Mouse (Mus musculus): ENCODE results near the gene Unc5b. TPM values are rescaled to one million over a fixed set of nuclear protein-coding genes. Genes with fewer than 3 reads are reported as not detected.

The Unc5b gene
- polyA plus RNA-seq, 1 experiment from 2014 or later = 15.6 TPM

DNA sequence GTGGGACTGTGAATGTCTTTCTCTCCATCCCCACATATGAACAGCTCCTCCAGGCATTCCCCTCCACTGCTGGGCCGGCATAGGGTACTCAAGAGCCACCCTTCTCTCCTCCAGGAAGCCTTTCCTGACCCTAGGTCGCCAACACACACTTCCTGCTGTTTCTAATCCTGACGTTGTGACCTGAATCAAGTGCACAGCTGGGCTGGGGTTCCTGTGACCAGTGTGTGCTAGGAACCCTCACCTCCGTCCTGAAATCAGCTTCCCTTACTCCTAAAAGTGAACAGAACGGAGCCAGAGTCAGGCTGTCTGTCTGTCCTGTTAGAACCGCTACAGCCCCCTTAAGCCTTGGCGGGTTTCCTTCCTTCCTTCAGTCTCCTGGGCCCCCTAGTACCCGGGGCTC is 7.6 kb downstream of the Unc5b start:
- H3K36me3 ChIP-seq (ENCODE audit: control insufficient read depth, insufficient read depth, low read length) = no peaks in the 10 kb centered on the region
- no peak for ATAC-seq (replicated peaks; ENCODE audit: insufficient number of reproducible peaks, low FRiP score, low TSS enrichment)
- H3K9me3 ChIP-seq (replicated peaks; ENCODE audit: control insufficient read depth, low read length) = no peaks in the 10 kb centered on the region
- H3K9ac ChIP-seq (ENCODE audit: low read depth, low read length) = peak overlapping the region; percentile 54
- peak overlapping the region; percentile 78 for H3K27ac ChIP-seq (ENCODE audit: low read depth, low read length)
- H3K4me3 ChIP-seq (ENCODE audit: low read depth, low read length) = no peak overlapping the region
- H3K27me3 ChIP-seq (ENCODE audit: control insufficient read depth, insufficient read depth, low read length) = no peaks in the 10 kb centered on the region
- peaks cover 95% of the 10 kb centered on the region for H3K4me1 ChIP-seq (ENCODE audit: control insufficient read depth, insufficient read depth, low read length)
- 25% methylated on average over 8 of the region's 8 CpGs for WGBS (ENCODE audit: insufficient replicate concordance)
- H3K4me2 ChIP-seq = peak overlapping the region; percentile 90

DNA sequence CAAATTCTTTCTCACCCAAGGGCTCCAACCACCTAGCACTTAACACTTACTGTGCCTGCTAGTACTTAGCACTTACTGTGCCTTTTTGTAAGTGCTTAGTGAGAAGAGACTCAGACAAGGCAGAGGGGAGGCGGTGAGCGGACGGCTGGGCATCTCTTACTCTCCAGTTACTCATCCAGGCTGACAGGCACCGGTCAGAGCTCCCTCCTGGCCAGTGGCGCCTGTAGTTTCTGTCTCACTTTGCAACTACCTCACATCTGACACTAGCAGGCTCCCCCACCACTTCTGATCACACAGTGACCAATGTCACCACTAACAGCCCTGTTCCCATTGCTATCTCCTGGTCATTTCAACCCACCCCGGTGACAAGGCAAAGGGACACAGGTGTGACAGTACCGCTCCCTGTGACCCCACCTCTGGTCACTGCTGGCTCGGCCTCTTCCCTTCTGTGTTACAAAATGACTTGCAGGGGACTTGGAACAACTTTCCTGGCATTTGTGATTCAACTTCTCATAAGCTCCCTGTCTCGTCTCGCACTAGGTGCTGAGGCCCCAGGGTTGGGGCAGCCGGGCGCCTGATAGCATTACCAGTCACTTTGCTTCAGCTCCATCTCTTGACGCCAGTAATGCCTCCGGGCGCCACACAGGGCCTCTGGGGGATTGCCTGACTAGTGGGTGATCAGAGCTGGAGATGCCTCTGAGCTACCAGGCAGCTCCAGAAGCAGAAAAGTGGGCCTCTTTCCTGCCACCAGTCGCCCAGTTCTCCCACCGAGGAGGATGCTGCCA is 8.5 kb downstream of the Unc5b start:
- peak overlapping the region; percentile 78 for H3K27ac ChIP-seq (ENCODE audit: low read depth, low read length)
- H3K36me3 ChIP-seq (ENCODE audit: control insufficient read depth, insufficient read depth, low read length) = no peaks in the 10 kb centered on the region
- H3K9ac ChIP-seq (ENCODE audit: low read depth, low read length) = peak overlapping the region; percentile 54
- no peak for ATAC-seq (replicated peaks; ENCODE audit: insufficient number of reproducible peaks, low FRiP score, low TSS enrichment)
- H3K4me3 ChIP-seq (ENCODE audit: low read depth, low read length) = no peak overlapping the region
- peaks cover 96% of the 10 kb centered on the region for H3K4me1 ChIP-seq (ENCODE audit: control insufficient read depth, insufficient read depth, low read length)
- H3K4me2 ChIP-seq = peak overlapping the region; percentile 90
- H3K9me3 ChIP-seq (replicated peaks; ENCODE audit: control insufficient read depth, low read length) = no peaks in the 10 kb centered on the region
- 41% methylated on average over 17 of the region's 17 CpGs for WGBS (ENCODE audit: insufficient replicate concordance)
- no peaks in the 10 kb centered on the region for H3K27me3 ChIP-seq (ENCODE audit: control insufficient read depth, insufficient read depth, low read length)

DNA sequence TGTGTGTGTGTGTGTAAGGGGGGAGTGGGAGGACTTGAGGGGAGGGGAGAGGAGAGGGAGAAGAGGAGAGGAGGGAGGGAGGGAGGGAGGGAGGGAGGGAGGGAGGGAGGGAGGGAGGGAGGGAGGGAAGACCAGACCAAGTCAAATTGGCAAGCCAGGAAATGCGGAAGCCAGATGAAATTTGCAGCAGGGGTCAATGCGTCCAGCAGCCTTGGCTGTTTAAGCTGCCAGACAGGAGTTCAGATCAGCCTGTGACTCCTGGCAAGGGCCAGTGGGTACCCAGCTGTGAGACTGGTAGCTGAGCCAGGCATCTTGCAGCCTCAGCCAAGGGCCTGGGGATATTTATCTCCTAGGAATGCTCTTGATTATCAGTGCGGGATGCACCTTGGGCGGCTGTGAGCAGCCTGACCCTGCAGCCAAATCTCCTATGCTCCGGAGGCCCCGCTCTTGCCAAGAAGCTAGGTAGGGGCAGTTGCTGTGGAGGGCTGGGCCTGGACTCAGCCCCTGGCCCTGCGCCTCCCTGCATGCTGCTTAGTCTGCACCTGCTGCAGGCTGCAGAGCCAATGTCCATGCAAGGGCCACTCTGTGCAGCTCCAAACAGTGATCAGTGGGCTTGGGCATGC is 9.5 kb downstream of the Unc5b start:
- 24% methylated on average over 7 of the region's 7 CpGs for WGBS (ENCODE audit: insufficient replicate concordance)
- Histone ChIP-seq H3K4me3 (ENCODE audit: low read depth, low read length) (no peak overlapping the region), H3K4me2 (peak overlapping the region; percentile 90), H3K27me3 (ENCODE audit: control insufficient read depth, insufficient read depth, low read length) (no peaks in the 10 kb centered on the region), H3K36me3 (ENCODE audit: control insufficient read depth, insufficient read depth, low read length) (no peaks in the 10 kb centered on the region), H3K9ac (ENCODE audit: low read depth, low read length) (peak overlapping the region; percentile 36), H3K9me3 (replicated peaks; ENCODE audit: control insufficient read depth, low read length) (no peaks in the 10 kb centered on the region), H3K27ac (ENCODE audit: low read depth, low read length) (peak overlapping the region; percentile 78), H3K4me1 (ENCODE audit: control insufficient read depth, insufficient read depth, low read length) (peaks cover 96% of the 10 kb centered on the region)
- ATAC-seq (replicated peaks; ENCODE audit: insufficient number of reproducible peaks, low FRiP score, low TSS enrichment) = no peak

DNA sequence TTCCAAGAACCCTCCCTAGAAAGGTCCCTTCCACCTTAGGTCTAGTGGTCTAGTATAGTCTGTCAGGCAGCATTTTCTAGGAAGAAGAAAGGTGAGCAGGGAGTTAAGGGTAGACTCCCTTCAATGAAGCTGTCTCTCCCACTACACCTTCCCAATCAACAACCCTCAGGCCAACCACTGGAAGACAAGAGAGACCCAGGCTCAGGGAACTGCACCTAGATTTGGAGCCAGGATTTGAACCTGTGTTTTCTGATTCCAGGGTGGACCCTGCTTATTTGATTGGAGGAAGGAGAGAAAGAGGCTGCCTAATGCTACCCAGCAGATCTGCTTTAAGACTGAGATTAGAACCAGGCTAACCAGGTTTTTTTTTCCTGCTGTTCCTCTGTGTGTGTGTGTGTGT is 10.1 kb downstream of the Unc5b start:
- H3K9me3 ChIP-seq (replicated peaks; ENCODE audit: control insufficient read depth, low read length) = no peaks in the 10 kb centered on the region
- peaks cover 96% of the 10 kb centered on the region for H3K4me1 ChIP-seq (ENCODE audit: control insufficient read depth, insufficient read depth, low read length)
- no peaks in the 10 kb centered on the region for H3K27me3 ChIP-seq (ENCODE audit: control insufficient read depth, insufficient read depth, low read length)
- H3K4me3 ChIP-seq (ENCODE audit: low read depth, low read length) = no peak overlapping the region
- ATAC-seq (replicated peaks; ENCODE audit: insufficient number of reproducible peaks, low FRiP score, low TSS enrichment) = no peak
- H3K27ac ChIP-seq (ENCODE audit: low read depth, low read length) = peak overlapping the region; percentile 12; the same call in 1 of the 2 replicates
- H3K9ac ChIP-seq (ENCODE audit: low read depth, low read length) = no peak overlapping the region
- no peaks in the 10 kb centered on the region for H3K36me3 ChIP-seq (ENCODE audit: control insufficient read depth, insufficient read depth, low read length)
- H3K4me2 ChIP-seq = no peak overlapping the region

DNA sequence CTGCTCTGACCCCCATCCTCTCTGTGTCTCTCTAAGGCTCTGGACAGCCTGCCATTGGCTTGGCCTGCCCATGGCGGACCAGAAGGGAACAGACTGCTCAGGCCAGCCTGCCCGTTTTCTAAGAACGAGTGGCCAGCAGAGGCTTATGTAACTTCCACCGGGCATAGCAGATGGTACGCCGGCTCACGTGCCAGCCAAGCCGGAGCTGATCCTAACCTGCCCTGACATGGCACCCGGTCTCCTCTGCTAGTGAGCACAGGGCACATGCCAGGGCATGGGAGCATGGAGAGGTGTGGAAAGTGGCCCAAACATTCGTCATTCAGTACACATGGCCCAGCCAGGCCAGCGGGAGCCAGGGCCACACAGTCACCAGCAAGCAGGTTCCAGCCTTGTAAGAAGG is 10.8 kb downstream of the Unc5b start:
- no peaks in the 10 kb centered on the region for H3K27me3 ChIP-seq (ENCODE audit: control insufficient read depth, insufficient read depth, low read length)
- H3K9ac ChIP-seq (ENCODE audit: low read depth, low read length) = peak overlapping the region; percentile 35
- no peak for ATAC-seq (replicated peaks; ENCODE audit: insufficient number of reproducible peaks, low FRiP score, low TSS enrichment)
- H3K9me3 ChIP-seq (replicated peaks; ENCODE audit: control insufficient read depth, low read length) = no peaks in the 10 kb centered on the region
- H3K27ac ChIP-seq (ENCODE audit: low read depth, low read length) = peak overlapping the region; percentile 100
- no peak overlapping the region for H3K4me2 ChIP-seq
- H3K4me3 ChIP-seq (ENCODE audit: low read depth, low read length) = no peak overlapping the region
- H3K4me1 ChIP-seq (ENCODE audit: control insufficient read depth, insufficient read depth, low read length) = peaks cover 96% of the 10 kb centered on the region
- 77% methylated on average over 11 of the region's 11 CpGs for WGBS (ENCODE audit: insufficient replicate concordance)
- H3K36me3 ChIP-seq (ENCODE audit: control insufficient read depth, insufficient read depth, low read length) = no peaks in the 10 kb centered on the region

DNA sequence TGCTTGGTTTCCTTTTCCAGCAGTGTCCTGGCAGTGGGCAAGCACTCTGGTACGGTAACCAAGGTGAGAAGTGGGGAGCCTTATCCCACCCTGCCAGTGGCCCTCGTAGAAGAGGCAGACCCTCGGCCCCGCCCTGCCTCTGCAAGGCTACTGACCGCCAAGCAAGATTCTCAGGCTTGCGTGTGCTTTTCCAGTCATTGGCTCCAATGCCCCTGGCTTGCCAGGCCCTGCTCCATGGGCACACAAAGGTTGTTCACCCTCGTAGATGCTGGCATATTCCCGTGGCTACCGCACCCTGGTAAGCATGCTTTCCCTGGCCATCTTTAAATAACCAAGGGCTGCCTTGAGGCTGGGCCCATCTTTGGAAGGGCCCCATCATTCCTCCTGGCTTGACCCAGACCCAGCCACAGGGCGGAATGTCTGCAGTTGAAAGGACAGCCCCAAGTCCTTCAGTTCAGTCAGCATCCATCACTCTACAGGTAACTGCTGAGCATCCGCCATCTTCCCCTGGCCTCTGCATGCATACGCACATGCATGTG is 11.7 kb downstream of the Unc5b start:
- H3K27me3 ChIP-seq (ENCODE audit: control insufficient read depth, insufficient read depth, low read length) = no peaks in the 10 kb centered on the region
- no peaks in the 10 kb centered on the region for H3K9me3 ChIP-seq (replicated peaks; ENCODE audit: control insufficient read depth, low read length)
- no peak overlapping the region for H3K4me3 ChIP-seq (ENCODE audit: low read depth, low read length)
- ATAC-seq (replicated peaks; ENCODE audit: insufficient number of reproducible peaks, low FRiP score, low TSS enrichment) = no peak
- H3K4me2 ChIP-seq = no peak overlapping the region
- peak overlapping the region; percentile 100 for H3K27ac ChIP-seq (ENCODE audit: low read depth, low read length)
- H3K36me3 ChIP-seq (ENCODE audit: control insufficient read depth, insufficient read depth, low read length) = no peaks in the 10 kb centered on the region
- 70% methylated on average over 12 of the region's 12 CpGs for WGBS (ENCODE audit: insufficient replicate concordance)
- H3K4me1 ChIP-seq (ENCODE audit: control insufficient read depth, insufficient read depth, low read length) = peaks cover 96% of the 10 kb centered on the region
- no peak overlapping the region for H3K9ac ChIP-seq (ENCODE audit: low read depth, low read length)

DNA sequence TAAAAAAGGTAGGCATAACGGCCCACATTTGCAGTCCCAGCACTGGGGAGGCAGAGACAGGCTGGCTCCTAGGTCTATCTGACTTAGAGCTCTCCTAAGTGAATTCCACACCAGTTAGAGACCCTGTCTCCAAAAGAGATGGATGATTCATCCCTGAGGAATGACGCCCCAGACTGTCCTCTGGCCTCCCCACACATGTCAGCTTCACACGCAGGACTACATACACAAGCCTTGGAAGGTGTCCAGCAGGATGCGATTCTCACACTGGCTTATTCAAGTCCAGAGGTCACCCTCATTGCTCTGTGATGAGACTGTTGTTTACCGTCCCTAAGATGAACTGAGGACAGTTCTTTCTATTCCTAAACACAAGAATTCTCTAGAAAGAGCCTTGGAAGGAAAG is 12.2 kb downstream of the Unc5b start:
- H3K27ac ChIP-seq (ENCODE audit: low read depth, low read length) = peak overlapping the region; percentile 100
- no peak overlapping the region for H3K4me3 ChIP-seq (ENCODE audit: low read depth, low read length)
- no peaks in the 10 kb centered on the region for H3K9me3 ChIP-seq (replicated peaks; ENCODE audit: control insufficient read depth, low read length)
- H3K36me3 ChIP-seq (ENCODE audit: control insufficient read depth, insufficient read depth, low read length) = no peaks in the 10 kb centered on the region
- H3K27me3 ChIP-seq (ENCODE audit: control insufficient read depth, insufficient read depth, low read length) = no peaks in the 10 kb centered on the region
- peak overlapping the region; percentile 2; the same call in 1 of the 2 replicates for H3K4me2 ChIP-seq
- no peak overlapping the region for H3K9ac ChIP-seq (ENCODE audit: low read depth, low read length)
- 28% methylated on average over 5 of the region's 5 CpGs for WGBS (ENCODE audit: insufficient replicate concordance)
- ATAC-seq (replicated peaks; ENCODE audit: insufficient number of reproducible peaks, low FRiP score, low TSS enrichment) = no peak
- H3K4me1 ChIP-seq (ENCODE audit: control insufficient read depth, insufficient read depth, low read length) = peaks cover 96% of the 10 kb centered on the region

DNA sequence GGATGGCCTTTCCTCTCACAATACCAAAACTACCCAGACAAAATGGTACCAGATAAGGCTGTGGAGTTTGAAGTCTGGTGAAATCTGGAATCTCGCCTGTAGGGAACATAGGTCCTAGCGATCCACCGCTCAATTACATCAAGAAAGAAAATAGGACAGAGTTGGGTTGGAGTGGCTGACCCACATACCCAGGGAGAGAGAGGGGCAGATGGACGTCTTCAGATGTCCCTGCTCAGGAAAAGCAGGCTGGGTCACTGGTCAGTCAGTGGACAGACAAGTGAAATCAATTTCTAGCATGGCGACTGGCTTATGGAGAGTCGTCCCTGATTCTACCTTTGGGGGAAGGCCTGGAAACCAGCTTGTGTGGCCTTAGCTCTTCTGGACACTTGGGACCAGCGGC is 12.7 kb downstream of the Unc5b start:
- H3K9ac ChIP-seq (ENCODE audit: low read depth, low read length) = no peak overlapping the region
- H3K27me3 ChIP-seq (ENCODE audit: control insufficient read depth, insufficient read depth, low read length) = no peaks in the 10 kb centered on the region
- WGBS (ENCODE audit: insufficient replicate concordance) = 74% methylated on average over 7 of the region's 7 CpGs
- H3K9me3 ChIP-seq (replicated peaks; ENCODE audit: control insufficient read depth, low read length) = no peaks in the 10 kb centered on the region
- H3K4me2 ChIP-seq = peak overlapping the region; percentile 2; the same call in 1 of the 2 replicates
- no peak for ATAC-seq (replicated peaks; ENCODE audit: insufficient number of reproducible peaks, low FRiP score, low TSS enrichment)
- H3K4me1 ChIP-seq (ENCODE audit: control insufficient read depth, insufficient read depth, low read length) = peaks cover 96% of the 10 kb centered on the region
- no peak overlapping the region for H3K4me3 ChIP-seq (ENCODE audit: low read depth, low read length)
- H3K27ac ChIP-seq (ENCODE audit: low read depth, low read length) = peak overlapping the region; percentile 100
- no peaks in the 10 kb centered on the region for H3K36me3 ChIP-seq (ENCODE audit: control insufficient read depth, insufficient read depth, low read length)

Measured in heart, embryonic 11.5 days (tissue).